Mouse (Mus musculus) cerebellum, adult 2 months (tissue): ENCODE results near the gene Dusp27. TPM values are rescaled to one million over a fixed set of nuclear protein-coding genes. Genes with fewer than 3 reads are reported as not detected.

Experiments used
- DNase-seq, 2 experiments: peaks; one replicate each; pipeline ENCODE4 v3.0.0; 2021
- H3K27ac ChIP-seq: fragments of 200-500 bp; 2 replicates; pipeline ENCODE4 v1.5.1; 2012; ENCODE audit warnings: low read length, control low read depth, inconsistent platforms; ENCODE audit not compliant: insufficient read depth
- H3K27me3 ChIP-seq: fragments of 200-500 bp; 2 replicates; pipeline ENCODE4 v1.6.1; 2012; ENCODE audit warnings: inconsistent platforms, mild to moderate bottlenecking, low read length, moderate library complexity; ENCODE audit not compliant: control insufficient read depth, insufficient read depth
- H3K4me1 ChIP-seq: fragments of 200-500 bp; 2 replicates; pipeline ENCODE4 v1.6.1; 2011; ENCODE audit warnings: low read length; ENCODE audit not compliant: control insufficient read depth, insufficient read depth
- H3K4me3 ChIP-seq: fragments of 200-500 bp; replicated peaks from 2 replicates; pipeline ENCODE3; 2011; ENCODE audit warnings: mild to moderate bottlenecking, low read depth, low read length, control low read depth; ENCODE audit not compliant: insufficient read depth
- CTCF ChIP-seq: fragments of 200-500 bp; IDR thresholded peaks from 2 replicates; pipeline ENCODE4 v1.5.1; 2011; ENCODE audit warnings: low read depth, mild to moderate bottlenecking, control low read depth, low read length, moderate library complexity, borderline replicate concordance; ENCODE audit not compliant: insufficient read depth
- POLR2A ChIP-seq: fragments of 200-500 bp; IDR thresholded peaks from 2 replicates; pipeline ENCODE4 v1.6.1; 2011; ENCODE audit warnings: low read length, control low read depth, borderline replicate concordance; ENCODE audit not compliant: insufficient read depth
- WGBS: fragments of 180-500 bp; shearing (Covaris S2); methylation state at CpG from one replicate; pipeline ENCODE4 v1.1.7; 2018; 5-methylcytosine and 5-hydroxymethylcytosine counted together
- polyA plus RNA-seq: library from polyadenylated mRNA; depleted of rRNA; stranded (reverse); fragments of >200 nt; gene quantifications from 2 replicates; pipeline ENCODE4 v1.2.3, GENCODE M21; 2012

Dusp27 gene
- polyA plus RNA-seq, 1 experiment: 0.15 TPM

GRCm38 (mm10) chr1:166115719-166116118 lies 12.0 kb downstream of the Dusp27 start:
- no peak overlapping the region for H3K4me3 ChIP-seq
- no peak overlapping the region for H3K27ac ChIP-seq
- WGBS: 90% methylated on average over 4 of the region's 4 CpGs
- H3K4me1 ChIP-seq: no peaks in the 10 kb centered on the region
- no peak for DNase-seq
- no peak for TF ChIP-seq POLR2A
- TF ChIP-seq CTCF: no peak
- H3K27me3 ChIP-seq: no peaks in the 10 kb centered on the region

- no peak for TF ChIP-seq CTCF
- TF ChIP-seq POLR2A: no peak
- 90% methylated on average over 3 of the region's 3 CpGs for WGBS
- Histone ChIP-seq H3K27me3 (no peaks in the 10 kb centered on the region), H3K27ac (no peak overlapping the region), H3K4me1 (no peaks in the 10 kb centered on the region), H3K4me3 (no peak overlapping the region)
- no peak for DNase-seq
Observed at GRCm38 (mm10) chr1:166114986-166115385, 12.7 kb downstream of the Dusp27 start.

- Histone ChIP-seq H3K4me1 (no peaks in the 10 kb centered on the region), H3K27me3 (no peaks in the 10 kb centered on the region), H3K4me3 (no peak overlapping the region), H3K27ac (no peak overlapping the region)
- 65% methylated on average over 6 of the region's 6 CpGs for WGBS
- TF ChIP-seq CTCF: no peak
- no peak for TF ChIP-seq POLR2A
- no peak for DNase-seq
Observed at GRCm38 (mm10) chr1:166105464-166105863, 22.3 kb downstream of the Dusp27 start.

- H3K4me3 ChIP-seq: no peak overlapping the region
Observed at GRCm38 (mm10) chr1:166104858-166105257, 22.9 kb downstream of the Dusp27 start.

GRCm38 (mm10) chr1:166102920-166103608 lies 24.7 kb downstream of the Dusp27 start:
- 70% methylated on average over 11 of the region's 11 CpGs for WGBS
- no peaks in the 10 kb centered on the region for H3K27me3 ChIP-seq
- H3K4me1 ChIP-seq: no peaks in the 10 kb centered on the region
- H3K4me3 ChIP-seq: no peak overlapping the region
- DNase-seq: no peak
- TF ChIP-seq POLR2A: no peak
- no peak for TF ChIP-seq CTCF
- no peak overlapping the region for H3K27ac ChIP-seq

More at GRCm38 (mm10) chr1:166104858-166105257, 22.9 kb downstream of the Dusp27 start:
- no peaks in the 10 kb centered on the region for H3K27me3 ChIP-seq
- no peak for DNase-seq
- TF ChIP-seq POLR2A: no peak
- TF ChIP-seq CTCF: no peak
- no peaks in the 10 kb centered on the region for H3K4me1 ChIP-seq
- WGBS: 96% methylated on average over 3 of the region's 3 CpGs
- H3K27ac ChIP-seq: no peak overlapping the region

GRCm38 (mm10) chr1:166098120-166098519 lies 29.6 kb downstream of the Dusp27 start:
- H3K27ac ChIP-seq: no peak overlapping the region
- H3K4me3 ChIP-seq: no peak overlapping the region
- no peak for DNase-seq
- TF ChIP-seq CTCF: no peak
- no peak for TF ChIP-seq POLR2A
- 91% methylated on average over 2 of the region's 2 CpGs for WGBS
- H3K27me3 ChIP-seq: no peaks in the 10 kb centered on the region
- no peaks in the 10 kb centered on the region for H3K4me1 ChIP-seq

- no peak overlapping the region for H3K4me3 ChIP-seq
- TF ChIP-seq CTCF: no peak
- no peak for TF ChIP-seq POLR2A
- no peak overlapping the region for H3K27ac ChIP-seq
- DNase-seq: no peak
- H3K27me3 ChIP-seq: no peaks in the 10 kb centered on the region
- no peaks in the 10 kb centered on the region for H3K4me1 ChIP-seq
- 90% methylated on average over 3 of the region's 3 CpGs for WGBS
Observed at GRCm38 (mm10) chr1:166094462-166094861, 33.3 kb downstream of the Dusp27 start.

- Histone ChIP-seq H3K27me3 (no peaks in the 10 kb centered on the region), H3K4me1 (no peaks in the 10 kb centered on the region), H3K27ac (no peak overlapping the region), H3K4me3 (no peak overlapping the region)
- no peak for DNase-seq
- TF ChIP-seq CTCF (no peak), POLR2A (no peak)
- WGBS: 65% methylated on average over 2 of the region's 2 CpGs
Observed at GRCm38 (mm10) chr1:166090306-166090705, 37.4 kb downstream of the Dusp27 start.
